Mouse (Mus musculus): ENCODE results near the gene Stard10.

DNA sequence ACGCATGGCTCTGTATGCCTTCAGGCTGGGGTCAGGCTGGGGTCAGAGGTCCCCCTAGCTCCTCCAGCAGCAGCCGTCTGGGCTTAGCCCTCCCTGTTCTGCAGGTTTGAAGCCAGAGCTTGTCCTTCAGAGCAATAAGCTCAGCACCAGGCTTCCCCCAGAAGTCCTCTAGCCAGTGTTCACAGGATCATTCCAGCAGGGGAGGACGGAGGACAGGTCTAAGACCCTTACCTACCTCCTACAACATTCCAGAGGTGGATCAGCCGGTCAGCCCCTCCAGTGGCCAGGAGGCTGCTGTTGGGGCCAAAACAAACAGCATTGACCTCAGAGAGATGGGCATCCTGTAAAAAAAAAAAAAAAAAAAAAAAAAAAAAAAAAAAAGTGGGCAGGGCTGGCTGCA, 23.7 kb upstream of the Stard10 start:
- TF ChIP-seq POLR2A (IDR thresholded peaks at IDR 0.05; ENCODE audit: insufficient read depth, low read length) (no peak), CTCF (IDR thresholded peaks at IDR 0.05; ENCODE audit: low read depth, low read length) (no peak), EP300 (IDR thresholded peaks at IDR 0.05; ENCODE audit: insufficient read depth, low read depth, low read length) (no peak)
